Mouse (Mus musculus): ENCODE results near the gene Dlg2.

DNA sequence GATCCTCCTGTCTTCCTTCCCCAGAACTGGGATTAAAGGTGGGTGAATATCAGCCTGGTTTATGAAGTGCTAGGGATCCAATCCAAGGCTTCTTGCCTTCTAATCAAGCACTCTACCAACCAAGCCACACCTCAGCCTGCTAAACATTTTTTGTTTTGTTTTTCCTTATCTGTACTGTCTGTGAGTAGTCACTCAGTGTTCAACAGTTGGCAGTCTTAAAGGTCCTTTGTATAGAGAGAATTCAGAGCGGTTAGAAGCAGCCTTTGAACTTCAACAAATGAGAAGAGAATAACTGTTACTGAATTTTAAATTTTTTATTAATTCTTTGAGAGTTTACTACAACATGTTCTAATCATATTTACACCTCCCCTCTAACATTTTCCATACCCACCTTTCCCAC lies 1548.5 kb downstream of the Dlg2 start:
- TF ChIP-seq CTCF (IDR thresholded peaks at IDR 0.05; ENCODE audit: low read depth, low read length), result no peak
- no peak for TF ChIP-seq TAL1 (conservative IDR thresholded peaks at IDR 0.05; ENCODE audit: low read depth, low read length)

Measured in G1E (cell line).